8 mouse cellular contexts compared by ENCODE assay signal in the genomic region with DNA sequence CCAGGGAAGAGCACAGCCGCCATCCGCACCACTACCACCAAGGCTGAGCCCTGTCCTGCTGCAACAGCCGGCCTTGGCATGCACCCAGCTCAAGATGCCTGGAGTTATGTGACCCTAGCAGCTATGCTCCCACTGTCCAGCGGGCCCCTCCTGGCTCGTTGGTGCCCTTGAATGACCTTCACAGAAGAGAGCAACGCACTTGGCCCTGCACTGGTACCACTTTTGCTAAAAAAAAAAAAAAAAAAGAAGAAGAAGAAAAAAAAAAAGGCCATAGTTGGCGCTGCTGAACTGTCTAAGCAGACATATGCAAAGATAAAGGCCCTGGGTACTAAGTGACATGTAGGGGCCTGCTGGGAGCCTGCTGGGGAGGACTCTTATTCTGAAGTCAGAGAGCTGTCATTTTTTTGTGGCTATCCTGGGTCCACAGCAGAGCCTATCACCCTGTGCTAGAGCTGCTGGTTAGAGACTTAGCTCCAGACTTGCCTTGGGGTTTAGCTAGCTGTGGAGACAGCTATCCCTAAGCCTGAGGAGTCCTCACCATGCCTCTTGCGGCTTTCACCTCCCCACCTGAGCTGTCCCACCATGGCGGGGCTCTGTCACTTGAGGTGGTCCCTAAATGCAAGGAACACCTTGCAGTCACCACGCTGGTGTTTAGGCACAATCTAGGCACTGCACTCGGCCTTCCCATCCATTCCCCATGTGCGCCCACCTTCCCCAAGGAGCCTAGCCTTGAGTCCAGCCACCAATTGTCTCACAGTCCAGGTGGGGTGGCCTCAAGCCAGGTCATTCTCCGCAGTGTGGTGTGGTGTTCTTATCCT. TPM values are rescaled to one million over a fixed set of nuclear protein-coding genes. Genes with fewer than 3 reads are reported as not detected.
A peak's percentile ranks its signal among the peaks of the same experiment; 100 is the strongest.
DNase-seq lines count a peak whose midpoint lies in the region; ATAC-seq and TF ChIP-seq lines count a peak whose summit lies in the region.

No protein-coding gene starts in this region.

- H3K9ac ChIP-seq in lung, embryonic 14.5 days, result no peak overlapping the region

- peak overlapping the region; percentile 76 for H3K27ac ChIP-seq in lung, embryonic 14.5 days (ENCODE audit: low read depth)

- H3K4me3 ChIP-seq in lung, embryonic 14.5 days (ENCODE audit: low read depth, low read length), result no peak overlapping the region

- H3K4me1 ChIP-seq in lung, embryonic 14.5 days (ENCODE audit: insufficient read depth), result peaks cover 14% of the 10 kb centered on the region

- peak overlapping the region; percentile 40 for H3K4me2 ChIP-seq in lung, embryonic 14.5 days

- H3K27me3 ChIP-seq in lung, embryonic 14.5 days (ENCODE audit: insufficient read depth, low read length), result no peaks in the 10 kb centered on the region

- ATAC-seq in lung, embryonic 14.5 days (ENCODE audit: insufficient read depth), result peak; percentile 87
- ATAC-seq in megakaryocyte, adult 5-6 weeks (ENCODE audit: poor library complexity, severe bottlenecking), result peak; percentile 43

- H3K36me3 ChIP-seq in lung, embryonic 14.5 days (ENCODE audit: insufficient read depth), result peaks cover 19% of the 10 kb centered on the region; the same call in 1 of the 2 replicates

- WGBS in lung, embryonic 14.5 days, result 39% methylated on average over 13 of the region's 13 CpGs

- DNase-seq in lung, embryonic 14.5 days, result peak; percentile 80
- DNase-seq in lung, postnatal 25 days (ENCODE audit: low spot score), result no peak
- DNase-seq in MEL-GATA-1-ER (ENCODE audit: extremely low read depth, low read depth), result peak; percentile 99
- DNase-seq in gastrocnemius, adult 18-20 months (ENCODE audit: low spot score), result peak; percentile 57
- peak; percentile 47 for DNase-seq in kidney, adult 9 months
- no peak for DNase-seq in embryo, embryonic 10 days (ENCODE audit: low spot score)
- DNase-seq in urinary bladder, postnatal 25 days (ENCODE audit: low spot score), result no peak

- no peak for TF ChIP-seq CTCF in lung, embryonic 14.5 days (IDR thresholded peaks at IDR 0.05; ENCODE audit: low read depth)

- H3K9me3 ChIP-seq in lung, embryonic 14.5 days (ENCODE audit: low read depth, low read length), result no peaks in the 10 kb centered on the region

RNA-seq across cellular contexts. Expression of gene Pmvk, which starts 5.4 kb away (rescaled TPM):
- 46.2 and 48.0 TPM in 2 replicates for polyA plus RNA-seq in lung, embryonic 14.5 days (2014; fragmentation: Nextera tagmentation; extraction: Ambion mirVana)
- 1 to 10 TPM; 8.7 to 9.2 TPM for total RNA-seq in gastrocnemius, adult 18-20 months (2021)
- total RNA-seq in megakaryocyte, adult 5-6 weeks (2015), result 13.7 and 14.2 TPM in 2 replicates
- 16.2 and 22.4 TPM in 2 replicates for total RNA-seq in megakaryocyte, adult 5-6 weeks (2017)

RNA-seq across cellular contexts. Expression of gene Pbxip1, which starts 12.4 kb away (rescaled TPM):
- polyA plus RNA-seq in lung, embryonic 14.5 days (2014; fragmentation: Nextera tagmentation; extraction: Ambion mirVana), result 13.6 and 14.7 TPM in 2 replicates
- total RNA-seq in gastrocnemius, adult 18-20 months (2021), result 100 to 1,000 TPM; 226 to 236 TPM
- 15.5 and 19.9 TPM in 2 replicates for total RNA-seq in megakaryocyte, adult 5-6 weeks (2015)
- 33.1 and 39.6 TPM in 2 replicates for total RNA-seq in megakaryocyte, adult 5-6 weeks (2017)

RNA-seq across cellular contexts. Expression of gene Pygo2, which starts 18.9 kb away (rescaled TPM):
- 54.0 and 56.8 TPM in 2 replicates for polyA plus RNA-seq in lung, embryonic 14.5 days (2014; fragmentation: Nextera tagmentation; extraction: Ambion mirVana)
- 10 to 100 TPM in 1 of 2 experiments, 1 to 10 TPM in 1; 7.8 to 11.6 TPM for total RNA-seq in gastrocnemius, adult 18-20 months (2021)
- total RNA-seq in megakaryocyte, adult 5-6 weeks (2015), result 23.2 and 28.2 TPM in 2 replicates
- 11.2 and 18.2 TPM in 2 replicates for total RNA-seq in megakaryocyte, adult 5-6 weeks (2017)

RNA-seq across cellular contexts. Expression of gene Shc1, which starts 30.7 kb away (rescaled TPM):
- polyA plus RNA-seq in lung, embryonic 14.5 days (2014; fragmentation: Nextera tagmentation; extraction: Ambion mirVana), result 69.5 and 75.2 TPM in 2 replicates
- 10 to 100 TPM; 14.7 to 19.1 TPM for total RNA-seq in gastrocnemius, adult 18-20 months (2021)
- 42.9 and 51.6 TPM in 2 replicates for total RNA-seq in megakaryocyte, adult 5-6 weeks (2015)
- 52.4 and 55.1 TPM in 2 replicates for total RNA-seq in megakaryocyte, adult 5-6 weeks (2017)

RNA-seq across cellular contexts. Expression of gene Cks1b, which starts 30.7 kb away (rescaled TPM):
- polyA plus RNA-seq in lung, embryonic 14.5 days (2014; fragmentation: Nextera tagmentation; extraction: Ambion mirVana), result 655 and 692 TPM in 2 replicates
- total RNA-seq in gastrocnemius, adult 18-20 months (2021), result 1 to 10 TPM; 2.2 to 2.7 TPM
- total RNA-seq in megakaryocyte, adult 5-6 weeks (2015), result 157 and 174 TPM in 2 replicates
- 126 and 134 TPM in 2 replicates for total RNA-seq in megakaryocyte, adult 5-6 weeks (2017)

Comparison
In these comparisons a context has a peak if more than half of its experiments do, and no peak if none do; other contexts are left out.
1. DNase-seq: peak in lung, embryonic 14.5 days (single experiment), MEL-GATA-1-ER (single experiment), gastrocnemius, adult 18-20 months (single experiment) and kidney, adult 9 months (single experiment); none in lung, postnatal 25 days (single experiment), embryo, embryonic 10 days (single experiment) and urinary bladder, postnatal 25 days (single experiment).
2. RNA of gene Pbxip1, which starts 12.4 kb away (total RNA-seq): 226 to 236 TPM in gastrocnemius, adult 18-20 months; 15.5 to 39.6 TPM in megakaryocyte, adult 5-6 weeks; every median in the first group is over 4 times any median in the second.